Comparison of ENCODE assay signal across 8 mouse cellular contexts in genomic region chr11:48823536-48823972, GRCm38 (mm10). TPM values are rescaled to one million over a fixed set of nuclear protein-coding genes. Genes with fewer than 3 reads are reported as not detected.
DNase-seq lines count a peak whose midpoint lies in the region; ATAC-seq lines count a peak whose summit lies in the region.

No protein-coding gene starts in this region.

- H3K4me2 ChIP-seq in heart, embryonic 11.5 days, result peak overlapping the region; percentile 91
- H3K4me2 ChIP-seq in kidney, embryonic 16.5 days (replicated peaks; ENCODE audit: low read depth, low read length), result peak overlapping the region; percentile 74
- H3K4me2 ChIP-seq in lung, embryonic 16.5 days (ENCODE audit: low read depth, low read length), result peak overlapping the region; percentile 69

- H3K27ac ChIP-seq in heart, embryonic 11.5 days (ENCODE audit: low read depth, low read length), result no peak overlapping the region
- H3K27ac ChIP-seq in kidney, embryonic 16.5 days (ENCODE audit: low read length), result no peak overlapping the region
- no peak overlapping the region for H3K27ac ChIP-seq in lung, embryonic 16.5 days (ENCODE audit: low read length)

- WGBS in heart, embryonic 11.5 days (ENCODE audit: insufficient replicate concordance), result under 1% methylated on average over 15 of the region's 15 CpGs
- under 1% methylated on average over 15 of the region's 15 CpGs for WGBS in kidney, embryonic 16.5 days
- 1% methylated on average over 15 of the region's 15 CpGs for WGBS in lung, embryonic 16.5 days

- H3K4me1 ChIP-seq in heart, embryonic 11.5 days (ENCODE audit: control insufficient read depth, insufficient read depth, low read length), result 0 out of 2 replicates have a peak, but pooled peaks cover 3% of the 10 kb centered on the region
- H3K4me1 ChIP-seq in kidney, embryonic 16.5 days (ENCODE audit: insufficient read depth, low read length), result peaks cover 10% of the 10 kb centered on the region
- peaks cover 4% of the 10 kb centered on the region; the same call in 1 of the 2 replicates for H3K4me1 ChIP-seq in lung, embryonic 16.5 days (replicated peaks; ENCODE audit: control insufficient read depth, insufficient read depth, low read length)

- peak overlapping the region; percentile 47 for H3K4me3 ChIP-seq in heart, embryonic 11.5 days (ENCODE audit: low read depth, low read length)
- H3K4me3 ChIP-seq in kidney, embryonic 16.5 days (ENCODE audit: low read length), result peak overlapping the region; percentile 52
- peak overlapping the region; percentile 42 for H3K4me3 ChIP-seq in lung, embryonic 16.5 days (ENCODE audit: low read length)

- H3K9ac ChIP-seq in heart, embryonic 11.5 days (ENCODE audit: low read depth, low read length), result no peak overlapping the region; the same call in 1 of the 2 replicates
- peak overlapping the region; percentile 54 for H3K9ac ChIP-seq in kidney, embryonic 16.5 days (replicated peaks; ENCODE audit: low read length)
- H3K9ac ChIP-seq in lung, embryonic 16.5 days (ENCODE audit: low read length), result peak overlapping the region; percentile 41; the same call in 1 of the 2 replicates

- 0 out of 2 replicates have a peak, but pooled peaks cover 3% of the 10 kb centered on the region for H3K9me3 ChIP-seq in heart, embryonic 11.5 days (replicated peaks; ENCODE audit: control insufficient read depth, low read length)
- H3K9me3 ChIP-seq in kidney, embryonic 16.5 days (ENCODE audit: low read length), result no peaks in the 10 kb centered on the region
- H3K9me3 ChIP-seq in lung, embryonic 16.5 days (ENCODE audit: control insufficient read depth, low read length), result no peaks in the 10 kb centered on the region

- peak; percentile 27; the same call in 1 of the 2 replicates for ATAC-seq in heart, embryonic 11.5 days (replicated peaks; ENCODE audit: insufficient number of reproducible peaks, low FRiP score, low TSS enrichment)
- ATAC-seq in kidney, embryonic 16.5 days (ENCODE audit: low FRiP score, low TSS enrichment), result no peak
- ATAC-seq in lung, embryonic 16.5 days (ENCODE audit: low read depth), result no peak
- ATAC-seq in neutrophil, adult 5-6 weeks (ENCODE audit: extremely low read depth, insufficient number of reproducible peaks, low FRiP score, poor library complexity, severe bottlenecking), result peak; percentile 77

- peaks cover 5% of the 10 kb centered on the region; the same call in 1 of the 2 replicates for H3K27me3 ChIP-seq in heart, embryonic 11.5 days (ENCODE audit: control insufficient read depth, insufficient read depth, low read length)
- H3K27me3 ChIP-seq in kidney, embryonic 16.5 days (ENCODE audit: insufficient read depth, low read length), result peaks cover 6% of the 10 kb centered on the region; the same call in 1 of the 2 replicates
- H3K27me3 ChIP-seq in lung, embryonic 16.5 days (ENCODE audit: control insufficient read depth, insufficient read depth, low read depth, low read length), result no peaks in the 10 kb centered on the region

- no peaks in the 10 kb centered on the region for H3K36me3 ChIP-seq in heart, embryonic 11.5 days (ENCODE audit: control insufficient read depth, insufficient read depth, low read length)
- no peaks in the 10 kb centered on the region for H3K36me3 ChIP-seq in kidney, embryonic 16.5 days (ENCODE audit: insufficient read depth, low read length)
- H3K36me3 ChIP-seq in lung, embryonic 16.5 days (ENCODE audit: control insufficient read depth, insufficient read depth, low read length), result no peaks in the 10 kb centered on the region

- peak; percentile 87 to 88 for DNase-seq in B cell, adult 2 months
- peak; percentile 80 for DNase-seq in T-cell, adult 2 months (ENCODE audit: low spot score)
- DNase-seq in embryo, embryonic 10.5 days (ENCODE audit: low spot score), result peak; percentile 94
- peak; percentile 79 for DNase-seq in thymus, postnatal 25 days

RNA-seq across cellular contexts. Expression of gene Trim7, which starts 2.4 kb away (rescaled TPM):
- 0.43 and 0.70 TPM in 2 replicates for polyA plus RNA-seq in heart, embryonic 11.5 days (2014; fragmentation: Nextera tagmentation; extraction: Ambion mirVana)
- polyA plus RNA-seq in kidney, embryonic 16.5 days (2015; fragmentation: Nextera tagmentation; extraction: Ambion mirVana), result 4.4 and 4.8 TPM in 2 replicates
- 0.51 and 1.2 TPM in 2 replicates for polyA plus RNA-seq in lung, embryonic 16.5 days (2015; fragmentation: Nextera tagmentation; extraction: Ambion mirVana)
- total RNA-seq in neutrophil, adult 5-6 weeks (2017), result 167 and 205 TPM in 2 replicates

RNA-seq across cellular contexts. Expression of gene Gm12184, which starts 2.9 kb away (rescaled TPM):
- 2.9 and 4.0 TPM in 2 replicates for polyA plus RNA-seq in heart, embryonic 11.5 days (2014; fragmentation: Nextera tagmentation; extraction: Ambion mirVana)
- 0.86 and 1.2 TPM in 2 replicates for polyA plus RNA-seq in kidney, embryonic 16.5 days (2015; fragmentation: Nextera tagmentation; extraction: Ambion mirVana)
- polyA plus RNA-seq in lung, embryonic 16.5 days (2015; fragmentation: Nextera tagmentation; extraction: Ambion mirVana), result 1.7 and 2.6 TPM in 2 replicates
- 4.2 and 8.0 TPM in 2 replicates for total RNA-seq in neutrophil, adult 5-6 weeks (2017)

RNA-seq across cellular contexts. Expression of gene Trim41, which starts 6.4 kb away (rescaled TPM):
- 3.3 and 3.7 TPM in 2 replicates for polyA plus RNA-seq in heart, embryonic 11.5 days (2014; fragmentation: Nextera tagmentation; extraction: Ambion mirVana)
- 7.1 and 7.2 TPM in 2 replicates for polyA plus RNA-seq in kidney, embryonic 16.5 days (2015; fragmentation: Nextera tagmentation; extraction: Ambion mirVana)
- polyA plus RNA-seq in lung, embryonic 16.5 days (2015; fragmentation: Nextera tagmentation; extraction: Ambion mirVana), result 6.4 and 6.6 TPM in 2 replicates
- total RNA-seq in neutrophil, adult 5-6 weeks (2017), result 90.7 and 108 TPM in 2 replicates

RNA-seq across cellular contexts. Expression of gene Rack1, which starts 23.4 kb away (rescaled TPM):
- 538 and 603 TPM in 2 replicates for polyA plus RNA-seq in heart, embryonic 11.5 days (2014; fragmentation: Nextera tagmentation; extraction: Ambion mirVana)
- 712 and 779 TPM in 2 replicates for polyA plus RNA-seq in kidney, embryonic 16.5 days (2015; fragmentation: Nextera tagmentation; extraction: Ambion mirVana)
- polyA plus RNA-seq in lung, embryonic 16.5 days (2015; fragmentation: Nextera tagmentation; extraction: Ambion mirVana), result 657 and 669 TPM in 2 replicates
- 756 and 779 TPM in 2 replicates for total RNA-seq in neutrophil, adult 5-6 weeks (2017)

RNA-seq across cellular contexts. Expression of gene Irgm1, which starts 47.9 kb away (rescaled TPM):
- polyA plus RNA-seq in heart, embryonic 11.5 days (2014; fragmentation: Nextera tagmentation; extraction: Ambion mirVana), result 4.9 and 5.9 TPM in 2 replicates
- polyA plus RNA-seq in kidney, embryonic 16.5 days (2015; fragmentation: Nextera tagmentation; extraction: Ambion mirVana), result 17.0 and 18.3 TPM in 2 replicates
- 10.6 and 14.9 TPM in 2 replicates for polyA plus RNA-seq in lung, embryonic 16.5 days (2015; fragmentation: Nextera tagmentation; extraction: Ambion mirVana)
- 78.9 and 82.9 TPM in 2 replicates for total RNA-seq in neutrophil, adult 5-6 weeks (2017)

Comparison
In these comparisons a context has a peak if more than half of its experiments do, and no peak if none do; other contexts are left out.
1. ATAC-seq: peak in heart, embryonic 11.5 days (single experiment) and neutrophil, adult 5-6 weeks (single experiment); none in kidney, embryonic 16.5 days (single experiment) and lung, embryonic 16.5 days (single experiment).
2. Peak in every context shown above with its lines, with median percentiles within 50 percentile points of each other: DNase-seq, H3K4me2 ChIP-seq and H3K4me3 ChIP-seq.